Mouse (Mus musculus) monocyte, adult 2 months (primary cell): ENCODE measurements around the gene Slc30a1.
A peak's percentile ranks its signal among the peaks of the same experiment; 100 is the strongest.

ENCODE experiments used
- DNase-seq, 2 experiments: peaks; one replicate each; pipeline ENCODE4 v3.0.0; 2022; ENCODE audit warnings: low spot score in 2 of 2, low read depth in 1 of 2

Slc30a1 gene

GRCm38 (mm10) chr1:191906571-191907430 is at the start of gene Slc30a1:
Slc30a1 (plus strand) TSS chr1:191906767.
- DNase-seq, result peak; percentile 90 to 94

DNA sequence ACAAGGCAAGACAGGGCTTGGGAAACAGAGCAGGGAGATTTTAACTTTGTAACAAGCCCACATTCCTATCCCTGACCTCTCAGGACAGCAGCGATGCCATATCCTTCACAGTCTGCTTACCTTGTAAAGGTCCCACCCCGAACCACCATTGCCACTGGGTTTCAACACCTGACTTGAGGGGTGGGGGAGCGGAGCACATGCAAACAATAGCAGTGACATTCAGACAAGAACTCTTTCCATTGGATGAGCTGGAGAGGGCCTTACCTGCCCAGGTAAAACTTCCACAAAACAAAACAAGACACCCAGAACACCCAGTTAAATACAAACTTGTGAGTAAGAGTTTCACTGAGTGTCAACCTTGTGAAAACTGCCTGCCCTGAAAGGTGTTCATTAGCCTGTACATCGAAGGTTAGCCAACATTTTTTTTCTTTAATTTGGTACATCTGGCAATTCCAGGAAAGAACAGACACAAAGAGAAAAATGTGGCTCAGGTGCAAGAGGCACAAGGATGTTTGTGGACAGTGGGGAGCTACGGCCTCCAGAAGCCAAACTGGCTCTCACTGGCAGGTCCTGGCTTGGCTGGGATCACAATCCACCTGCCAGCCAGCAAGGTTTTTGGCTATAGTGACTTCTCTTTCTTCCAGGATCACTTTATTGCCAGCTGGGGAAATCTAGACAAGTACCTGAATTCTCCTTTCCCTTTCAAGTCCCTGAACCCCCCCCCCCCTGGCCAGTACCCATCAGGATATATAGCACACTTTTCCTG is 49.5 kb upstream of the Slc30a1 start:
- DNase-seq, result no peak

GRCm38 (mm10) chr1:191858136-191858535 is 48.4 kb upstream of the Slc30a1 start:
- DNase-seq, result no peak

- DNase-seq, result no peak
These were observed 46.7 kb upstream of the Slc30a1 start for GRCm38 (mm10) chr1:191859847-191860246.

DNA sequence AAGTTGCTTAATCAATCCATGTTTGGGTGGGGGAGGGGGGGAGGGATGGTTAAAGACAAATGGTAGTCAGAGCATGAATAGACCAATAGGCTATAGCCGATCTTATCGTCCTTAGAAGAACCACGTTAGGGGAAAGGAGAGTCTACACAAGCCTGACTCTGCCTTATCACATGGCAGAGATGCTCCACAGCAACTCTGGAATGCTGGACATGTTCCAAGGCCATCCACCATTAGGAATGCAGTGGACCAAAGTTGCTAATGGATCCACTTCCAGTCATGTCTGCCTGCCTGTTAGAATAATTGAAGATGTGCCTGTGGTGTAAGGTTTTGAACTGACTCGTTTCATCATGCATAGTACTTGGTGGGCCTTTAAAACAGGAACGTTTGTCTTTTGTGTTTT is 45.3 kb upstream of the Slc30a1 start:
- no peak for DNase-seq

DNA sequence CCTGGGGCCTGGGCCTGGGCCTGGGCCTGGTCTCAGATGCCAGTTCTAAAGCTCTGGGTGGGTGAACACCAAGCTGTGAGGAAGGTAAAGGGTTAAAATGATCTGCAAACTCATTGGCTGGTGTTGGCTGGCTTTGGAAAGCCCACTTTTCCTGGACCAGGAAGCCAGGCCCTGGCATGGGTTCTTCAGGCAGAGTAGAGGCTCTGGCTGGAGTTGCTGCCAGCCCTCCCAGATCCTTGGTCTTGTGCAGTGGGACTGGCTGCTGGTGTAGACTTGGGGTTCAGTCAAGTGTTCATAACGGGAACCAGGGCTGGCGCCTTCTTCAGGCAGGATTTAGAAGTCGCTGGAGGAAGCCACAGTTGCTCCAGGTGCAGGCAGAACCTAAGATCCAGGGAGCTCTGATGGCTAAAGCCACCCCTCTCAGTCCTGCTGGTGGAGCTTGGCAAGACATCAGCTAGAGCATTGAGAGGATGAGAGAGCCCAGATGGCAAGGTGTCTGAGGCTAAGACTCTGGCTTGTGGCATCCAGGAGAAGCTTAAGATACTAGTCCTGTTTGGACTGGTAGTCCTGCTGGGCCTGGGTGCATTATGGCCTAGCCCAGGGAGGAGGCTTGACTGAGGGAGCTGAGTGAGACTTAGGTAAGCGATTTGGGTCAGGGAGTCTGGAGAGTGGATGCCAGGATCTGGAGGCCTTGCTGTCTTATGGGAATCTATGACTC is 42.6 kb upstream of the Slc30a1 start:
- no peak for DNase-seq

- no peak for DNase-seq
These were observed 42.0 kb upstream of the Slc30a1 start for GRCm38 (mm10) chr1:191864551-191865027.

GRCm38 (mm10) chr1:191872076-191872710 is 34.4 kb upstream of the Slc30a1 start:
- DNase-seq, result no peak

DNA sequence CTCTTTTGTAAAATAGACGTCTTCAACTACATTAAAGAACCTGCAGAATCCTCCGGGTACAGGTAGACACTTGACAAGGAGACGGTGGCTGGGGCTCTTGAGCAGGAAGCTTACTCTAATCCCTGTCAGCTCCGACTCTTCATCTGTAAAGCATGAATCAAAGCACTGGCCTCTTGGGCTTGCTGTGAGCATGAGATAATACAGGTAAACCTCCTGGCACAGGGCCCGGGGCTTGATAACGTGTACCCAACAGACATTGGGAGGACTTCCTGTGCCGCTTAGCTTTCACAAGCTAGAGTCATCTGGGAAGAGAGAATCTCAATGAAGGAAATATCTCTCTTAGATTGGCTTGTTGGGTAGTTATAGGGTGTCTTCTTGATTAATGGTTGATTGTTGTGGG is 31.6 kb upstream of the Slc30a1 start:
- DNase-seq, result no peak

DNA sequence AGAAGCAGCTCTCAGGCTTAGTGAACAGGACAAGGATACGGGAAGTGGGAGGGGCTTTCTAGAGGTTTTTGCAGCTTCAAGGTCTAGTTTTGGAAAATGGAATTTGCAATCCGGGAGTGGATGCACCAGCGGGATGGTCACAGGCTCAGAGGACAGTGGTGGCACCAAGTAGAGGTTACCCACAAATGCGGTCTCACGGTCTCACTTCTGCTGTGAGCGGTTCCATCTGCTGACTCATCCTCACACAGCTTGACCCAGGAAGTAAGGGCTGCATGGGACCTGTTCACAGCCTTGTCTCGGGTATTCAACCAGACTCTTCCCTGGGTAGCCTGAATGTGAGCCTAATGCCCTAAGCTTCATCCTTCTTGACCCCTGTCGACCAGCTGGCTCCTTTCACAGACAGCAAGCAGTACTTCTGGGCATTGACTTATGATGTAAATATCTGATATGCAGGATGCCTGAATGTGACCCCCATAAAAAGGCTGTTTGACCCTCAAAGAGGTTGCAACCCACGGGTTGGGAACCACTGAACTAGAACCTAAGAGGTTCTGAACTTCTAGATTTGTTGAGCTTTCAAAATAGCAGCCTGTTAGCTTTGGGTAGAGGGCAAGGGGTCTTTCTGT is 30.8 kb upstream of the Slc30a1 start:
- peak; percentile 33 to 53 for DNase-seq

GRCm38 (mm10) chr1:191877681-191878080 is 28.9 kb upstream of the Slc30a1 start:
- no peak for DNase-seq

DNA sequence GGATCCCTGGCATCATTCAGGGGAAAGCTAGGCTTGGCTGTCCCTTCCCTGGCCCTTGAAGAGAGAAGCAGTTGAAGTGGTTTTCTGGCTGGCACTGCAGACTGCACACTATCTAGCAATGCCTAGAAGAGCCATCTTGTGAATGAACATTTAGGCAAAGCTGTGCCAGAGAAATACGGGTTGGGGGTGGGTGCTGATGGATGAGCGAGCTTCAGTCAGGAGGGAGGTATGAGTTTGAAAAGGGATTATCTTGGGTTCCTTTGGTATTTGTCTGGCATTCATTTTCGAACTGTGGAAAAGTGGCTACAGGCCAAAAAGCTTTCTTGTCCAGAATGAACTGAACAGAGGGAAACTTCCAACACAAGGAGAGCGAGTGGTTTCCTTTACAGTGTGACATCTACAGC is 28.0 kb upstream of the Slc30a1 start:
- no peak for DNase-seq

- DNase-seq, result no peak
These were observed 26.3 kb upstream of the Slc30a1 start for GRCm38 (mm10) chr1:191880247-191880646.

GRCm38 (mm10) chr1:191880921-191881609 is 25.5 kb upstream of the Slc30a1 start:
- DNase-seq, result no peak

DNA sequence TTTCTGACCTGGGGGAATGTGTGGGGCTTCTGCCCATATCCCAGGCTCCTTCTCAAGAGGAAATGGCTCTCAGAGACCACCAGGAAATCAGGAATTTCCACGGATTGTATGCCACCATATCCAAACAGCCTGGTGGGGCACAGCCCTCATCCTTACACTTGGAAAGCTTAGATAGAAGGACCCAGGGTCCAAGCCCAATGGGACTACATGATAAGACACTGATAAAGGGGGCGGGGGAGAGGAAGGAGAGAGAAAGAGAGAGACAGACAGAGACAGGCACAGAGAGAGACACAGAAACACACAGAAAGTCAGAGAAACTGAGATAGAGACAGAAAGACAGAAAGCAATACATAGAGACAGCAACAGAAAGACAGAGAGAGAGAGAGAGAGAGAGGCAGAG is 24.9 kb upstream of the Slc30a1 start:
- DNase-seq, result no peak

GRCm38 (mm10) chr1:191882474-191883206 is 23.9 kb upstream of the Slc30a1 start:
- DNase-seq, result no peak

GRCm38 (mm10) chr1:191883654-191884053 is 22.9 kb upstream of the Slc30a1 start:
- DNase-seq, result no peak

GRCm38 (mm10) chr1:191891912-191892311 is 14.7 kb upstream of the Slc30a1 start:
- DNase-seq, result no peak

GRCm38 (mm10) chr1:191894386-191894785 is 12.2 kb upstream of the Slc30a1 start:
- peak; percentile 78 to 79 for DNase-seq
